Mouse (Mus musculus) ES-E14 (cell line): ENCODE measurements around the gene Dtnb. TPM values are rescaled to one million over a fixed set of nuclear protein-coding genes. Genes with fewer than 3 reads are reported as not detected.

Experiments used
- DNase-seq: peaks from one replicate; pipeline ENCODE4 v3.0.0-alpha.2; 2013; ENCODE audit warnings: low read depth, low spot score
- H3K27ac ChIP-seq: 2 replicates; pipeline ENCODE4 v1.5.1; 2012; ENCODE audit warnings: low read depth, mild to moderate bottlenecking, low read length, moderate library complexity, mixed read lengths; ENCODE audit not compliant: poor library complexity, insufficient read depth, severe bottlenecking
- H3K36me3 ChIP-seq: 2 replicates; pipeline ENCODE4 v1.6.1; 2012; ENCODE audit warnings: mild to moderate bottlenecking, low read length, moderate library complexity, mixed read lengths; ENCODE audit not compliant: control insufficient read depth, poor library complexity, insufficient read depth, severe bottlenecking
- H3K4me1 ChIP-seq, 2 experiments: fragments of 150-350 bp in 1 of 2; sonication (generic) in 1 of 2; 2 replicates each; pipeline ENCODE4 v1.6.1; 2012; ENCODE audit warnings: low read length in 2 of 2, mild to moderate bottlenecking in 1 of 2, mixed read lengths in 1 of 2; ENCODE audit not compliant: control insufficient read depth in 2 of 2, insufficient read depth in 2 of 2, poor library complexity in 1 of 2
- H3K4me3 ChIP-seq, 2 experiments: fragments of 150-350 bp in 1 of 2; sonication (generic) in 1 of 2; 2 replicates each; pipeline ENCODE4 v1.5.1; 2012; ENCODE audit warnings: low read length in 2 of 2, low read depth in 1 of 2, mild to moderate bottlenecking in 1 of 2, mixed read lengths in 1 of 2; ENCODE audit not compliant: insufficient read depth in 1 of 2, poor library complexity in 1 of 2, severe bottlenecking in 1 of 2
- H3K9ac ChIP-seq: 2 replicates; pipeline ENCODE4 v1.6.1; 2012; ENCODE audit warnings: low read depth, mild to moderate bottlenecking, low read length, mixed read lengths; ENCODE audit not compliant: poor library complexity, insufficient read depth, severe bottlenecking
- H3K9me3 ChIP-seq: fragments of 150-350 bp; sonication (generic); 2 replicates; pipeline ENCODE4 v1.6.1; 2012; ENCODE audit warnings: low read depth, mild to moderate bottlenecking, low read length; ENCODE audit not compliant: control insufficient read depth, insufficient read depth
- CHD2 ChIP-seq: IDR thresholded peaks from 2 replicates; pipeline ENCODE4 v1.6.1; 2014; ENCODE audit warnings: mild to moderate bottlenecking, low read depth, low read length, inconsistent platforms
- HCFC1 ChIP-seq: IDR thresholded peaks from 2 replicates; pipeline ENCODE4 v1.6.1; 2012; ENCODE audit warnings: low read length, inconsistent platforms, borderline replicate concordance; ENCODE audit not compliant: insufficient read depth
- MAFK ChIP-seq: IDR thresholded peaks from 2 replicates; pipeline ENCODE4 v1.6.1; 2014; ENCODE audit warnings: mild to moderate bottlenecking, low read depth, low read length, inconsistent platforms; ENCODE audit not compliant: insufficient read depth
- ZC3H11A ChIP-seq: IDR thresholded peaks from 2 replicates; pipeline ENCODE4 v1.6.1; 2012; ENCODE audit warnings: low read depth, mild to moderate bottlenecking, inconsistent platforms, low read length, borderline replicate concordance
- ZNF384 ChIP-seq: IDR thresholded peaks from 2 replicates; pipeline ENCODE4 v1.6.1; 2012; ENCODE audit warnings: low read depth, low read length, inconsistent platforms
- in situ Hi-C, 2 experiments: fragments of 600-800 bp; cut with MboI; formaldehyde crosslinking; loops; one replicate each; pipeline ENCODE4 v1.15.1; 2025; ENCODE audit warnings: low sequenced_read_pairs in 2 of 2, inconsistent platforms in 1 of 2; ENCODE audit not compliant: unreplicated experiment in 2 of 2
- total RNA-seq: library from RNA; depleted of rRNA; stranded (reverse); fragments of 300-350 nt; gene quantifications from 2 replicates; pipeline ENCODE4 v1.2.3, GENCODE M21; 2012

Dtnb gene
- total RNA-seq, 1 experiment = 31.2 TPM

GRCm38 (mm10) chr12:3659554-3660311 lies 87.6 kb downstream of the Dtnb start:
- Histone ChIP-seq H3K9ac (no peak overlapping the region), H3K4me3 (no peak overlapping the region), H3K4me1 (peaks cover 6 to 7% of the 10 kb centered on the region in 2 experiments; a peak in 3 of 4 replicates), H3K9me3 (no peaks in the 10 kb centered on the region), H3K27ac (no peak overlapping the region), H3K36me3 (peaks cover 4% of the 10 kb centered on the region; the same call in 1 of the 2 replicates)
- TF ChIP-seq HCFC1 (no peak), CHD2 (no peak), MAFK (no peak), ZNF384 (no peak), ZC3H11A (no peak)
- in situ Hi-C loops = no loop called here
- no peak for DNase-seq

GRCm38 (mm10) chr12:3660985-3661635 lies 88.9 kb downstream of the Dtnb start:
- no peak overlapping the region for H3K9ac ChIP-seq
- H3K4me3 ChIP-seq = no peak overlapping the region
- H3K4me1 ChIP-seq = peaks cover 6 to 12% of the 10 kb centered on the region in 2 experiments
- no peaks in the 10 kb centered on the region for H3K9me3 ChIP-seq
- in situ Hi-C loops = no loop called here
- no peak overlapping the region for H3K27ac ChIP-seq
- TF ChIP-seq HCFC1 = no peak
- peak; percentile 46; the same call in 1 of the 2 replicates for TF ChIP-seq ZNF384
- no peak for DNase-seq
- H3K36me3 ChIP-seq = peaks cover 4% of the 10 kb centered on the region; the same call in 1 of the 2 replicates

- in situ Hi-C loops = no loop called here
- H3K9ac ChIP-seq = no peak overlapping the region
- no peaks in the 10 kb centered on the region for H3K9me3 ChIP-seq
- peaks cover 6 to 12% of the 10 kb centered on the region in 2 experiments for H3K4me1 ChIP-seq
- peak overlapping the region; percentile 96 for H3K27ac ChIP-seq
- peaks cover 4% of the 10 kb centered on the region; the same call in 1 of the 2 replicates for H3K36me3 ChIP-seq
- 0 out of 4 replicates have a peak overlapping the region, but pooled peaks of 1 of the 2 experiments have one; percentile 2 for H3K4me3 ChIP-seq
- TF ChIP-seq ZNF384 (no peak), HCFC1 (0 out of 2 replicates have a peak, but pooled peaks have one; percentile 24), MAFK (peak; percentile 86)
- DNase-seq = peak; percentile 71
Observed at GRCm38 (mm10) chr12:3662660-3663059, 90.5 kb downstream of the Dtnb start.

- no peaks in the 10 kb centered on the region for H3K9me3 ChIP-seq
- no peak overlapping the region for H3K4me3 ChIP-seq
- H3K9ac ChIP-seq = no peak overlapping the region
- TF ChIP-seq ZNF384 (no peak), ZC3H11A (no peak), CHD2 (no peak), HCFC1 (no peak), MAFK (no peak)
- H3K36me3 ChIP-seq = peaks cover 4% of the 10 kb centered on the region; the same call in 1 of the 2 replicates
- no peak for DNase-seq
- H3K27ac ChIP-seq = peak overlapping the region; percentile 69
- in situ Hi-C loops = no loop called here
- peaks cover 6 to 12% of the 10 kb centered on the region in 2 experiments for H3K4me1 ChIP-seq
Observed at GRCm38 (mm10) chr12:3663386-3663785, 91.2 kb downstream of the Dtnb start.
